ENCODE assay signal across 10 mouse cellular contexts in the genomic region with DNA sequence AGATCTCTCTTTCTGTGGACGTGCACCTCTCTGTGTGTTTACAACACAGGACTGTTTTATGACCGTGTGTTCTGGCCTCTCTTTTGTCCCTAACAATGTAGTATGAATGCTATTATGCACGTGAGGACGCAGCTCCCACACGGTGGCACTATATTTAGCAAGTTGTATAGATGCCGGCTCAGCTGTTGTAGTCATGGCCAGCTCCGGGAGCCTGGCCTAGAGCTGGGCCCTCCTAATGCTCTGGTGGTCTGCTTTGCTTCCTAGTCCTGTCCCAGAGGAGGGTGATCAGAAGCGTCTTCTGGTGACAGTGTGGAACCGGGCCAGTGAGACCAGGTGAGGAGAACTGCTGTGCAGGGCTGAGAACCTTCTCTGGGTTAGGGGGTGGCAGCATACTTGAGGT. TPM values are rescaled to one million over a fixed set of nuclear protein-coding genes. Genes with fewer than 3 reads are reported as not detected.
DNase-seq lines count a peak whose midpoint lies in the region; ATAC-seq lines count a peak whose summit lies in the region.
"Had no signal": no experiment of that assay in that cellular context is flagged by ENCODE, and none has a peak within 500 bp of the region (broad histone marks: within the 10 kb centered on the region; RNA-seq: fewer than 3 reads in every experiment).

No protein-coding gene starts in this region.

- 46% methylated on average over 9 of the region's 9 CpGs for WGBS in heart, embryonic 10.5 days
- 52% methylated on average over 9 of the region's 9 CpGs for WGBS in neural tube, embryonic 11.5 days
- WGBS in intestine, embryonic 15.5 days, result 25% methylated on average over 9 of the region's 9 CpGs

- H3K9me3 ChIP-seq in heart, embryonic 10.5 days, result no peaks in the 10 kb centered on the region
- no peaks in the 10 kb centered on the region for H3K9me3 ChIP-seq in neural tube, embryonic 11.5 days (ENCODE audit: control insufficient read depth, low read length)
- H3K9me3 ChIP-seq in intestine, embryonic 15.5 days, result no peaks in the 10 kb centered on the region

- H3K9ac ChIP-seq in neural tube, embryonic 11.5 days (ENCODE audit: low read length), result no peak overlapping the region
- H3K9ac ChIP-seq in intestine, embryonic 15.5 days, result no peak overlapping the region

- 0 out of 2 replicates have a peak overlapping the region, but pooled peaks have one; percentile 42 for H3K27ac ChIP-seq in heart, embryonic 10.5 days
- no peak overlapping the region for H3K27ac ChIP-seq in neural tube, embryonic 11.5 days (ENCODE audit: low read depth, low read length)
- H3K27ac ChIP-seq in intestine, embryonic 15.5 days, result 0 out of 2 replicates have a peak overlapping the region, but pooled peaks have one; percentile 20
- H3K27ac ChIP-seq: macrophage had no signal

- H3K4me2 ChIP-seq in neural tube, embryonic 11.5 days (ENCODE audit: low read depth), result no peak overlapping the region
- H3K4me2 ChIP-seq in intestine, embryonic 15.5 days (replicated peaks), result no peak overlapping the region

- peaks cover 90% of the 10 kb centered on the region for H3K27me3 ChIP-seq in heart, embryonic 10.5 days (ENCODE audit: insufficient read depth, poor library complexity, severe bottlenecking)
- H3K27me3 ChIP-seq in neural tube, embryonic 11.5 days (ENCODE audit: control insufficient read depth, insufficient read depth, low read length), result no peaks in the 10 kb centered on the region
- H3K27me3 ChIP-seq in intestine, embryonic 15.5 days (replicated peaks), result no peaks in the 10 kb centered on the region
- H3K27me3 ChIP-seq in splenic B cell, adult 2 months (ENCODE audit: control insufficient read depth, insufficient read depth, low read length, poor library complexity, severe bottlenecking), result no peaks in the 10 kb centered on the region

- intact Hi-C loops in heart, postnatal 14 days (cut with DNase I), result no loop called here

- peak; percentile 35; the same call in 1 of the 2 replicates for ATAC-seq in neural tube, embryonic 11.5 days (ENCODE audit: insufficient read depth, low FRiP score, low TSS enrichment)
- peak; percentile 39 for ATAC-seq in intestine, embryonic 15.5 days
- no peak for ATAC-seq in inflammation-experienced regulatory T-cells, adult 6 months

- no peaks in the 10 kb centered on the region for H3K36me3 ChIP-seq in heart, embryonic 10.5 days
- H3K36me3 ChIP-seq in neural tube, embryonic 11.5 days (ENCODE audit: control insufficient read depth, insufficient read depth, low read length), result no peaks in the 10 kb centered on the region
- no peaks in the 10 kb centered on the region for H3K36me3 ChIP-seq in intestine, embryonic 15.5 days
- no peaks in the 10 kb centered on the region for H3K36me3 ChIP-seq in splenic B cell, adult 2 months (ENCODE audit: control insufficient read depth, insufficient read depth, low read length, poor library complexity, severe bottlenecking)

- DNase-seq in heart, embryonic 10.5 days (ENCODE audit: low spot score), result no peak
- DNase-seq in heart, postnatal 14 days, result no peak
- DNase-seq in neural tube, embryonic 11.5 days (ENCODE audit: low spot score), result no peak
- DNase-seq in neural tube, embryonic 10.5 days (ENCODE audit: extremely low spot score, low spot score), result no peak
- peak; percentile 17 for DNase-seq in splenic B cell, adult 2 months (ENCODE audit: low read depth, low spot score)
- DNase-seq in left cerebral cortex, adult 18-20 months (ENCODE audit: low spot score in 2 of 2), result no peak
- DNase-seq: gastrocnemius, postnatal 14 days had no signal

- peaks cover 32% of the 10 kb centered on the region for H3K4me1 ChIP-seq in heart, embryonic 10.5 days
- H3K4me1 ChIP-seq in neural tube, embryonic 11.5 days (ENCODE audit: control insufficient read depth, insufficient read depth, low read length), result peaks cover 7% of the 10 kb centered on the region
- peaks cover 19% of the 10 kb centered on the region; the same call in 1 of the 2 replicates for H3K4me1 ChIP-seq in intestine, embryonic 15.5 days (replicated peaks)

- H3K4me3 ChIP-seq in heart, embryonic 10.5 days, result no peak overlapping the region
- H3K4me3 ChIP-seq in neural tube, embryonic 11.5 days (ENCODE audit: low read depth, low read length), result no peak overlapping the region
- H3K4me3 ChIP-seq in intestine, embryonic 15.5 days (replicated peaks), result no peak overlapping the region

RNA-seq across cellular contexts. Expression of gene Rgs3, which starts 47.7 kb away (rescaled TPM):
- 61.4 and 65.4 TPM in 2 replicates for polyA plus RNA-seq in heart, embryonic 10.5 days (2016; fragmentation: Nextera tagmentation; extraction: Ambion mirVana)
- total RNA-seq in heart, postnatal 14 days (2021), result 10 to 100 TPM; 38.9 to 42.2 TPM
- polyA plus RNA-seq in neural tube, embryonic 11.5 days (2014; fragmentation: Nextera tagmentation; extraction: Ambion mirVana), result 29.4 and 31.6 TPM in 2 replicates
- polyA plus RNA-seq in intestine, embryonic 15.5 days (2015; fragmentation: Nextera tagmentation; extraction: Ambion mirVana), result 43.5 and 46.3 TPM in 2 replicates
- total RNA-seq in left cerebral cortex, adult 18-20 months (2021), result 10 to 100 TPM; 25.7 TPM
- 10 to 100 TPM; 50.8 to 68.5 (median 62.7) TPM for polyA plus RNA-seq in inflammation-experienced regulatory T-cells, adult 6 months (2017; shearing (Covaris generic))
